Mouse (Mus musculus) thymus, adult 2 months (tissue): ENCODE measurements around the gene C530008M17Rik.

Source experiments
- CTCF ChIP-seq: fragments of 200-500 bp; IDR thresholded peaks from 2 replicates; pipeline ENCODE4 v1.5.1; 2012; ENCODE audit warnings: mild to moderate bottlenecking, control low read depth, low read length, moderate library complexity, borderline replicate concordance; ENCODE audit not compliant: control insufficient read depth, poor library complexity, insufficient read depth; ENCODE audit errors: extremely low read depth
- POLR2A ChIP-seq: fragments of 200-500 bp; IDR thresholded peaks from 2 replicates; pipeline ENCODE4 v1.6.1; 2012; ENCODE audit warnings: mild to moderate bottlenecking, low read length, control low read depth, moderate library complexity; ENCODE audit not compliant: control insufficient read depth, poor library complexity, insufficient read depth; ENCODE audit errors: extremely low read depth

DNA sequence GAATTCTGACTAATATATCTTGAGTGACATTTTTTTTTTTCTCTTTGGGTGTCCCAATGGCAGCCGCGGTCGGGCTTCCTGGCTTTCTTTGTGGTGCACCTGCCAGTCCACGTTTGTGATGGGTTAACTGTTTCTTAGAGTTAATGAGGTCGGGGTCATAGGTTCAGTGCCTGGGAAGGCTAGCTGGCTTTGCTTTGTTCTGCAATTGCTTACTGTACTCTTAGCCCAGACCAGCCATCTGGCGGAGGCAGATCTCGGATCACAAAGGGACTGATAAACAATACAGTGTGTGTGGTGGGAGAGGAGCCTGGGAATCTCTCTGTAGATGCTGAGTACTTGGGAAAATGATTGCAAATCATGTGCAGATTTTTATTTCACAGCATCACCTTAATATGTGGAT, 9.1 kb downstream of the C530008M17Rik start:
- TF ChIP-seq POLR2A (no peak), CTCF (no peak)
